Mouse (Mus musculus) myocyte (in vitro differentiated cells): ENCODE results near the gene Adgre5.

Experiments used
- E2F4 ChIP-seq: IDR thresholded peaks from one replicate; pipeline ENCODE4 v1.6.1; 2011; ENCODE audit warnings: mild to moderate bottlenecking, control low read depth, moderate library complexity; ENCODE audit not compliant: insufficient read depth
- POLR2A ChIP-seq: IDR thresholded peaks from one replicate; pipeline ENCODE4 v1.6.1; 2011; ENCODE audit warnings: low read depth, mild to moderate bottlenecking, control low read depth, moderate library complexity; ENCODE audit not compliant: insufficient read length
- POLR2AphosphoS2 ChIP-seq: IDR thresholded peaks from one replicate; pipeline ENCODE4 v1.6.1; 2011; ENCODE audit warnings: low read depth, control low read depth; ENCODE audit not compliant: insufficient read length
- REST ChIP-seq: IDR thresholded peaks from one replicate; pipeline ENCODE4 v1.6.1; 2011; ENCODE audit warnings: mild to moderate bottlenecking, control low read depth, moderate library complexity; ENCODE audit not compliant: insufficient read depth, insufficient read length
- TCF12 ChIP-seq: IDR thresholded peaks from one replicate; pipeline ENCODE4 v1.6.1; 2011; ENCODE audit warnings: mild to moderate bottlenecking, control low read depth; ENCODE audit not compliant: poor library complexity, insufficient read depth, severe bottlenecking

GRCm38 (mm10) chr8:83723447-83724083 lies 17.6 kb downstream of the Adgre5 start:
- TF ChIP-seq E2F4 (no peak), POLR2A (no peak), POLR2AphosphoS2 (peak; percentile 70), REST (no peak), TCF12 (no peak)
